Mouse (Mus musculus): Measurements from ENCODE around the gene Mfn2.

Gene Mfn2

DNA sequence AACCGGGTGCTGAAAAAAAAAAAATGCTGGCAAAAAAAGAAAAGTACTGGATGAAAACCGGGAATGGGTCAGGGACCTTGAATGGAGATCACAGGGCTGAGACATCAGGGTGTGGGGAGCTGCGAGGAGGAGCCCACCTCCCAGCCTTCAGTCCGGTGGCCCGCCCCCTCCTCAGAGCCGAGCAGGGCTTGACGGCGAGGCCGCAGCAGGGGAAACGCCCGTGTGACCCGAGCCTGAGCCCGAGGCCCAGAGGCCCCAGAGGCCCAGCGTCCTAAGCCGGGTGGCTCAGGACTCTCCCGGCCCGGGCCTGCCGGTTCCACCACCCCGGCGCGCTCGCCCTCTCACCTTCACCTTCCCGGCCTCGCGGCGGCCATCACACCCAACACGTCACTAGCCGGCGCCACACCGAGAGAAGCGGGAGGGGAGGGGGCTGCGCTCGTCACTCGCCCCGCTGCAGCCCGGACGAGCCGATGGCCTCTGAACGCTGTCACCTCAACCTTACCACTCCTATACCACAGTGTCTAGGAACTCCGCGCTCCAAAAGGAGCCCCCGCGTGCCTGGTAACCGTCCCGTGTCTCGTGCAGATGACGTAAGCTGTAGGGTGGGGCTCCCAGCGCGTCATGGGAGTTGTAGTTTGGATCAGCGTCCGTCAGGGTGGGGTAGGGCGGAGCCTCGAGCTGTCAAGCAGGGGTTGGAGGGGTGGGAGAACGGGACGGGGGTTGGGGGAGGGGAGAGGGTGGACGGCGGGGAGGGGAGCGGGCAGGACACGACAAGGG, at the start of gene Mfn2:
Mfn2 (minus strand) TSS at position 392 of the 777 bp plus-strand sequence.
- peak; percentile 92 to 95 for DNase-seq

DNA sequence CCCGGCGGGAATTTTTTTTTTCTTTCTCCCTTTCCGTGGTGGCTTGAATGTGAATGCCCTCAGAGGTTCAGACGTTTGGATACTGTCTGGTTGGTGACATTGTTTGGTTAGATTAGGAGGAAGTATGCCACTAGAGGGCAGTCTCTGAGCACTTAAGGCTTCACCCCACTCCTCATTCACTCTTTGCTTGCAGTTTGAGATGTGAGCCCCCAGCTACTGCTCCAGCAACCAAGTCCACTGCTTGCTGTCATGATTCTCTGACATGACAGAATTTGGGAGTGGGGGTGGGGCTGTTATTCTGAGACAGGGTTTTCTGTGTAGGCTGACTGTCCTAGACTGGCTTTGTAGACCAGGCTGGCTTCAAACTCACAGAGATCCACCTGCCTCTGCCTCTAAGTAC, 49.1 kb upstream of the Mfn2 start:
- DNase-seq: peak; percentile 66 to 74

DNA sequence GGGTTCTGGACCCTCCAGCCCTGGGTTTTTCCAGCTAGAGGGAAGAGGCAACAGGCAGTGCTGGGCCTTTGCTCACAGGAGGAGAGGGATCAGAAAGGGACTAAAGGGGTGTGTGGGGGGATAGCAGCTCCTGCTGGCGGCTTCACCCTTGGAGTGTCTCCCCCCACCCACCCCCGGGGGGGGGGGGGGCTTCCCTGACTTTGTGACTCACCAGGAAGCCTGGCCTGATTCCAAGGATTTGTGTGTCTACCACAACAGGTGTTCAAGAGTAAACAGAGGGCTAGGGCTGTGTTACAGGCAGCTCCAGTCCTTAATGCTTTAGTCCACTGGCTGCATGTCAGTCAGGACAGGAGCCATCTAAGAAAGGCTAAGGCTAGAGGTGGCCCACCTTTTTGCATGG, 43.0 kb upstream of the Mfn2 start:
- DNase-seq: peak in 1 of 2 experiments; percentile 24

DNA sequence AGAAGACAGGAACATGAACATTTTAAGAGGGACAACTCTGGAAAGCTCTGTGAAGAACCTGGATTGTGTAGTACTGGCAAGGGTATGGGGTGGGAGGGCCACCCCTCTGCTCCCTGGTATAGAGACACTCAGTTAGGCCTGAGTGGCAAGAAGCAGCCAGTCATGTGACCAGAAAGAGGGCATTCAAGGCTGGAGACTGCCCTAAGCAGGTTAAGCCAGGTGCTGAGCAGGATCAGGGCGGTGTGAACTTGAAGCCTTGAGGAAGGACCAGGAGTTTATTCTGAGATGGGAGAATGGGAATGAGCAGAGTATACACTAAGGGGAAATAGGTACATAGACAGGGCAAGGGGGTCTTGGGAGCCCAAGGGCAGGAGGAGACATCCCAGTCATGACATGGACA, 38.5 kb upstream of the Mfn2 start:
- DNase-seq: no peak

DNA sequence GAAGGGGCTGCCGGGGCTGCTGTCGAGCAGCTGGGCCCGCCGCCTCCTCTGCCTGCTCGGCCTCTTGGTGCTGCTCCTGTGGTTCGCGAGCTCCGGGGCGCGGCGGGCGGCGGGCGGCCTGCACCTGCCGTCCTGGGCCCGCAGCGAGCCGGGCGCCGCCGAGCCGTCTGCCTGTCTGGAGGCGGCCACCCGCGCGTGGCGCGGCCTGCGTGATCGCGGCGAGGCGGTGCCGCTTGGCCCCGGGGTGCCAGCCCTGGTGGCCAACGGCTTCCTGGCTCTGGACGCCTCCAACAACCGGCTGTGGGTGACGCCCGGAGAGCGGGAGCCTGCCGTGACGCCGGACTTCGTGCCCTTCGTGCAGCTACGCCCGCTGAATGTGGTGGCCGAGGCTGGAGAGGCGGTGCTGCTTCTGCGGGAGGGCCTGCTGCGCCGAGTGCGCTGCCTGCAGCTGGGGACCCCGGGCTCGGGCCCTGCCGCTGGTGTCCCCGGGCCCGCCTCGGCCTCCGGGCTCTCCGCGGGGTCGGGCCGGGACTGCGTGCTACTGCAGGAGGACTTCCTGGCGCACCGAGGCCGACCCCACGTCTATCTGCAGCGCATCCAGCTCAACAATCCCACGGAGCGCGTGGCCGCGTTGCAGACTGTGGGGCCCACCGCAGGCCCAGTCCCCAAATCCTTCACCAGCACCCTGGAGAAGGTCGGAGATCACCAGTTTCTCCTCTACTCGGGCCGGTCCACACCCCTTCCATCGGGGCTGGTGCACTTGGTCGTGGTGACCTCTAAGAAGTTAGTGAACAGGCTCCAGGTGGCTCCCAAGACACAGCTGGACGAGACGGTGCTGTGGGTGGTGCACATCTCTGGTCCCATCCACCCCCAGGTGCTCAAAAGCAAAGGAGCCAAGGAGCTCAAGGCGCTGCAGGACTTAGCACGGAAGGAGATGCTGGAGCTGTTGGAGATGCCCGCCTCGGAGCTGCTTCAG, 36.8 kb upstream of the Mfn2 start:
- DNase-seq: peak in 1 of 2 experiments; percentile 33

DNA sequence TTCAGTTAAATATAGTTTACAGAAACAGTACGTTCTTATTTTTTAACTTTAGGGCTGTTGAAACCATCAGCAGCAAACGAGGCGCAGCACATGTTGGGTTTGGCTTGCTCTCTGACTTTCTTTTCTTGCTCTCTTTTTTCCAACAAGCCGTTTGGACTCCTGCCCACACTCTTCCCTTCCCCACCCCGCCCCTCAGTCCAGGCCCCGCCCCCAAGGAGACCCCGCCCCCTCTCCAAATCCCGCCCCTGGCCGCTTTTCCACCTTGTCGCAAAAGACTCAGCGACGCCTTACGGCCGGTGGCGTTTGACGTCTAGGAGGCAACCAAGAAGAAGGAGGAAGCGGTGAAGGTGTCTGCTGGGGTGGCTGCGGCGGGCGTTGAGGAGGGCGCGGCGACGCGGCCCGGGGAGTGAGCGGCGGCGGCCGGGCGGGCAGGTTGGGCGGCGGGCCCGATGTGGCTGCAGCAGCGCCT, 36.1 kb upstream of the Mfn2 start, which contains the start of gene 2510039O18Rik:
2510039O18Rik (plus strand) TSS at position 320 of the 469 bp plus-strand sequence.
- DNase-seq: peak; percentile 88 to 91

DNA sequence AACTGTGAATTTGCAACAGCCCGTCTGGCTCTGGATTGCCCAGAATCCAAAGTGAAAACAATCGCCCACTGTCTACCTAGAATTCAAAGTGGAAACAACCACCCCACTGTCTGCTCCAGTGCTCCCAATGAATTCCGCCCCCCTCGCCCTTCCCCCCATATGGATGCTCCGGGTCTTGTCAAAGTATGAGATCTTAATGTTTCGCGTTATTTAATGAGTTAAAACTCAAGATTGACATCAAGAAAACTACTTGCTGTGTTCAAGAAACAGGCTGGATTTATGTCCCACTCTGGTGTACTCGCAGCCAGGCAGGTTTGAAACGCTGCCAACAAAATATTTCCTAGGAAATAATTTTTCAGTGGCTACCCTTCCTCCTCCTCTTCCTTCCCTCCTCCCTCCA, 35.6 kb upstream of the Mfn2 start:
- peak; percentile 37 to 41 for DNase-seq

DNA sequence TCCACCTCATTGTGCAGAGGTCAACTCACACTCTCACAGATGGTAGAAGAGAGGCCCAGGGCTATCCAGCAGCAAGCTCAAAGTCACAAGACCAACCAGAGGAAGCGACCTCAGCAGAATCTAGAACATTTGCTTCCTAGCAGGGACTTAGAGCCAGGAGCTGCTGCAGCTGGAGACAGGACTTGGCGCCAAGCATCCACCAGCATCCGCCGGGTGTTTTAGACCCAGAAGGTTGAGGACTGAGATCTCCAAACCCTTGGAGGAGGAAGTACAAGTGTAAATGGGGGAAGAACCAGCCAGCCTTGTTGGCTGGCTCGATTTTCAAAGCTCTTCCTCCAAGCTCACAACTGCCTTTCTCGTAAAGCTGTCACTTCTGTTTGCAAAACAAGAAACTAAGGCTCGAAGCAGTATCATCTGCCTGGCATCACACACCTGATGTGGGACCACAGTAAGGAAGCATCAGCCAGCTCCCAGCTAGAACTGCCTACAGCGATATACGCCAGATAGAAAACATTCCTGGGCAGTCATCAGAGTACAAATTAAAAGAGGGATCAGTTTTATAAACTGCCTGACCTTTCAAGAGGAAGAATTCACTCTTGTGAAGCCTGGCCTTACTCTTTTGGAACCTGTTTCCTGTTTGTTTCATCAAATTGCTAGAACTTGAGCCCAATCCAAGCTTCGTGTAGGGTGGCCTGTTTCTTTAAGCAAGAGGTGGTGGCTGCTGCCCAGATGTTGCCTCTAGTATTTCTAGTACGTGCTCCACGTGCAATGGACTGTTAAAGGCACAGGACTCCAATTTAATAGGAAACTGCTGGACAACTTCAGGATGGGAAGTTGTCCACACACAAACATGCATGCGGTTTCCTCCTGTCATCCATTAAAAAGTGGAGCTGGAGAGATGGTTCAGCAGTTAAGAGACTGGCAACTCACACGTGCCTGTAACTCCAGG, 33.9 kb upstream of the Mfn2 start:
- no peak for DNase-seq

DNA sequence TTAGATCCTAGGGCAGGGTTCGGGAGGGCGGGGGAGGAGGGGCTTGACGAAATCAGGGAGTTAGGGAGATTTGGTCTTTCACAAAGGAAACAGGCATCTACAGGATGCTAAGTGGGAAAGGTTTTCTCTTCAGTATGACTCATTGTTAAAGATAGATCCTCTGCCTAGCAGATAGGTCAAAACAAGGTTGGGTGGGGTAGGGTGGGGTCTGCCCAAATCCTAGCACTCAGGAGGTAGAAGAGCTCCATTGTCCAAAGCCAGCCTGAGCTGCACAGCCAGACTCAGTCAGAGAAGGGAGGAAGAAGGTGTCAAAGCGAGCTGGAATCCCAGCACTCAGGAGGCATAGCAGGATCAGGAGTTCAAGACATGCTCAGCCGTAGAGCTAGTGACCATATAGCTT, 33.0 kb upstream of the Mfn2 start:
- DNase-seq: no peak

DNA sequence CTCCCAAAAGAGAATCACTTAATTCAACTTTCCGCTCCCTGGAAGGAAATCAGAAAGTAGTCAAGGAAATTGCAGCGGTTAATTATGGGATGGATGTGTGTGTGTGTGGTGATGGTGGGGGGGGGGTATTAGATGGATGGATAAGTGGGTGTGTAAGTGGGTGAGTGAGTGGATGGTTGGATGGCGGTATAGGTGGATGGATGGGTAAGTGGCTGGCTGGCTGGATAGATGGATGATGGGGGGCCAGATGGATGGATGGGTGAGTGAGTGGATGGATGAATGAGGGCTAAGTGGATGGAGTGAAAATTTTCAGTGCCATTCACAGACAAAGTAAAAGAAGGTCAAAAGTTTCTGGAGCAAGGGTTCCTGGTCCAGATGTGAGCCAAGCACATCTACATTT, 32.5 kb upstream of the Mfn2 start:
- DNase-seq: no peak

DNA sequence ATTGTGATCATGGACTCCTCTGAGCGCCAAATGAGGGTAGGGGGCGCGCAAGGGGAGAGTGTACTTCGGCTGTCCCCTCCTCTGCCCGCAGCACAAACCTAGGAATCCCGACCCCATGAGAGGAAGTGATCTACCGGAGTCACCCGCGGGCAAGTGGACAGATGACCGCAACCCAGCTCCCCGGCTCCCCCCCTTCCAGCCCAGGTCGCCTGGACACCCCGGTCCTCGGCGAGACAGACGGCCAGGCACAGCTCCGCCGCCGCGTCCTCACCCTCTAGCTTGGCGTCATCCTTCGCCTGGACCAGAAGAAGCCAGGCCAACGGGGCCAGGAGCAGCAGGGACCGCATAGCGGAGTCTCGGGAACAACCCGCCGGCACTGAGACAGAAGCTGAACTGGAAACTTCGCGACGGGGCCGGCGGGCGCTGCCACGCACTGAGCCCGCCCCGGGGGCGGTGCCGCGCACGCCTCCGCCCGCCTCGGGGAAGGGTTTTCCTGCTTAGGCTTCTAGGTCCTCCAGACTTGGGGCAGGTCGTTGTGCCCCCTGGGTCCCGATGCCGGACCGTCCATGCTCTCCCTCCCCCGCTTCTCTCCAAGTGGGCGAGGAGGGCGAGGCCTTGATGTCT, 31.9 kb upstream of the Mfn2 start, which contains the start of gene Plod1:
Plod1 (minus strand) TSS at position 437 of the 624 bp plus-strand sequence.
- DNase-seq: peak; percentile 64 to 69

DNA sequence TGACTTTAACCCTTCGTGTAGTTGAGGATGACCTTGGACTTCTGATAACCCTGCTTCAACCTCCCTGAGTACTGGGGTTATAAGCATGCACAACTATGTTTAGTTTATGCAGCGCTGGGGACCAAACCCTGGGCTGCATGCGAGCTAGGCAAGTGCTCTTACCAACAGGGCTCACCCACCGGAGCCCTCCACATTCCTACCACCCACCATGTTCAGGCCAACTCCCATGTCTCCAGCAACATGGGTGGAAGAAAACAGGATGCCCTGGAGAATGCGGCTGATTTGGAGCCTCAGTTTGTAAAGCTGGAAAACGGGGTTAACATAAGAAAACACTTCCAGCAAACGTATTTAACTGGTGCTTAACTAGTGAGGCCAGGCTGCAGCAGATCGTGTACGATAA, 31.4 kb upstream of the Mfn2 start:
- no peak for DNase-seq

DNA sequence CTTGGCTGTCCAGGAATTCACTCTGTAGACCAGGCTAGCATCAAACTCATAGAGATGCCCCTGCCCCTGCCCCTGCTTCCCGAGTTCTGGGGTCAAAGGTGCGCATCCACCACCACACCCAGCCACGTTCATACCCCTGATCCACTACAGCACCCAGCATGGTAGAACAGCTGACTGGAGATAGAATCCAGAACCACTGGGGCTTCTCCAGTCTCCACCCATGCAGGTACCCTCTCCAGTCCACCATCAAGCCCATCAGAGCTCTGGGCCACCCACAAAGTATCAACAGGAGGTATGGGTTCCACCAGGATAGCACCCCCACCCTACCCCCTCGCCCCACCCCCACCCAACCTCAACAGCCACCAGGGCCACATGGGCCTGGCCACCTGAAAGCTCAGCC, 30.1 kb upstream of the Mfn2 start:
- no peak for DNase-seq

DNA sequence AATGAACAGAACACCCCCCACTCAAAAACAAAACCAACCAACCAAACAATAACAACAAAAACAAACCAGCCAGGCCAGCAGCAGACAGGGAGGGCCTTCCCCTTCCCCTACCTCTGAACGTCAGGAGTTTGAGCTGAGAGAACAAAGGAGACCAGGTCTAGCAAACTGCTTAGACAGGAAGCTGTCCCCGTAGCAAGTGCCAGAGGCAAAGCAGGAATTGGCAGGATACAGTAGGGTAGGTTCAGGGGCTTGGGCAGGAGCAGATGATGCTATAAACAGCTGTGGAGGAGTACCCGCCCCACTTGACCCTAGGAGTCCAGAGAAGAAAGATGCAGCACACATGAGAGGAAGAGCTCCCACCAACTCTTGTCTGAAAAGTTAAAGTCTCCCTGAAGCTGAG, 29.6 kb upstream of the Mfn2 start:
- DNase-seq: no peak

DNA sequence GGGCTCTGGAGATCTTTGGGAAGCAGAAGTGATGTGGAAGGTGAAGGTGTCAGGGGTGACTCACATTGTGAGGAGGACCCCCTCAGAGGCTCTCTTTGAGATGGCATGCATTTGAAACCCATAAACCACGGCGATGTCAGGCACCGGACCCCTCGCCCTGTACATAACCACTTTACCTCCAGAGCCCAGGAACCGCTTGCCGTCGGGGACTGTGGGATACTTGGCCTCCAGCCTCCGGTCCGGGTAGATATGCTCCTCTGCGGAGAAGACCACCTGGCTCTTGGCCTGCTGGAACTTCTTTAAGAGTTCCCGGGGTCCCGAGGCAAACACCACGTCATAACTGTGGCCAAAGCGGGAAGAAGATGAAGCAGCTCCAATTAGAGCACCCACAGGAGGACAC, 26.4 kb upstream of the Mfn2 start:
- DNase-seq: no peak

DNA sequence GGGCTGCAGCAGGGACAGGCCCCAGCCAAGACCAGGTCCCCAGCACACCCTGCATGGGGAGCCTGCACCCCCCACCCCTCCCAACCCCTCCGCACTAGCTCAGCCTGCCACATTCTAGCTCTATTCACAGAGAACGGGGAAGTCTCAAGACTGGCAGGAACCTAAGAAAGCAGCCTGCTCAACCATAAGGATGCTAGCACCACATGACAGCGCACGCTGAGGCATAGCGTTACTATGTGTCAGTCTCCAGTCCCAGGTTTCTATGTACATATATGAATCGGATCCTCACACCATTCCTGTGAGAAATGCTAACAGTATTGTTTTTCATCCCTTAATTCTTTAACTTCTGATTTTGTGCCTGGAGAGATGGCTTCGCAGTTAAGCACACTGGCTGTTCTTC, 24.0 kb upstream of the Mfn2 start:
- DNase-seq: no peak

DNA sequence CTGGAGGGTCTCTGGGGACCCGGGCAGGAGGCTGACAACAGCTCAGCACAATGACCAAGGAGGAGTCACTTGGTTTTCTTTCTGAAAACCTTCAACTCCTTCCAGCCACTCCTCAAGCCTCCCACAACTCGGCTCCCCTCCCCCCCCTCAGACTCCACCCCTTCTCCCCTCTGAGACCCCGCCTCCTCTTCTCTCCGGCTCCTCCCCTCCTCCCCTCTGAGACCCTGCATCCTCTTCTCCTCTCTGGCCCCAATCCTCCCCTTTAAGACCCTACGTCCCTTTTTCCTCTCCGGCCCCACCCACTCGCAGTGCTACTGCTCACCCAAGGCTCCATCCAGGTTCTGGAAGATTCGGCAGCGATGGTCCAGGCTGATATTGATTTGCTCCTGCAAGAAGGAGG, 23.6 kb upstream of the Mfn2 start:
- no peak for DNase-seq

DNA sequence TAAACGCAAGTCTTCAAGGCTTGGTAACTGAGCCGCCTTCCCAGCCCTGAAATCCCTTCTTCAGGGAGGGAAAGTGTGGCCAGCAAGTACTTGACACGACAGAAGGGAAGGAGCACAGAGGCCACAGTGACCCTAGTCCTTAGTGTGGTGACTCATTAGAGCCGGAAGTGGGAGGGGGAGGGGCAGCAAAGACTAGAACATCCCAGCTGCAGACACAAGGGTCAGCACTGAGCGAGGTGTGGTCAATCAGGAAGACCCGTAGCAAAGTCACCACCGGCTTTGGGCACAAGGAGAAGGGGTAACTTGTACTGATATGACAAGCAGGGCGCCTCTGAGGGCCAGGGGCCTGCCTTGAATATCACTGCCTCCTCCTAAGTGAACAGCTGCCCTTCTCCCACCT, 23.2 kb upstream of the Mfn2 start:
- no peak for DNase-seq

DNA sequence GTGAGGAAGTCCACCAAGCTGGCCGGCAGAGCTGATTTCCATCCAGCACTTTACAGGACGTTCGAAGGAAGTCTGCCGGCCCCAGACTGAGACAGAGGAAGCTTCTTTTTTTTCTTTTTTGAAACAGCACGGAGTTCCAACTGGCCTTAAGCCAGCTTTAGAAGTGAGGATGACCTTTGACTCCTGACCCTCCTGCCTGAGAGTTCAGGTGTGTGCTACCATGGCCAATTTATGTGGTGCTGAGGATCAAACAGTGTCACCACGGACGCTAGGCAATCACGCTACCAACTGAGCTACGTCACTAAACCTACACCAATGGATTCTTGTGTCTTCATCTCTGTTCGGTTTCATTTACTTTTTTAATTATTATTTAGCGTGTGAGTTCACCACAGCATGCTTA, 17.8 kb upstream of the Mfn2 start:
- DNase-seq: no peak

DNA sequence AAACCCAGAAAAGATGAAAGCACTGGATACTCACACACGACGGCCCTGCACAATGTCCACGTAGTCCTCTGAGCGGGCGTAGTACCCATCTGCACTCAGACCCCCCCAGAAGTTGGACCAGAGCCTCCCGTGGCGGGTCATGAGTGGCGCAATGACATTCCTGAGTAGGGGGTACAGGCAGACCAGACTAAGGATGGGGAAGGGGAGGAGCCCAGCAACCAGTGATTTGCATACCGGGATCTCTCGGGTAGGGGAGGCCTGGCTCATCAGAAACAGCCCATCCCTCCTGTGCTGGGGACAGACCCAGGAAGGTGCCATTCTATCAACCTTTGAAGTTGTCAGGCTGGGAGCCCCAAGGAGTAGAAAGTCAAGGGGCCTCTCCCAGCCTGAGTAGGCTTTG, 16.5 kb upstream of the Mfn2 start:
- DNase-seq: no peak

DNA sequence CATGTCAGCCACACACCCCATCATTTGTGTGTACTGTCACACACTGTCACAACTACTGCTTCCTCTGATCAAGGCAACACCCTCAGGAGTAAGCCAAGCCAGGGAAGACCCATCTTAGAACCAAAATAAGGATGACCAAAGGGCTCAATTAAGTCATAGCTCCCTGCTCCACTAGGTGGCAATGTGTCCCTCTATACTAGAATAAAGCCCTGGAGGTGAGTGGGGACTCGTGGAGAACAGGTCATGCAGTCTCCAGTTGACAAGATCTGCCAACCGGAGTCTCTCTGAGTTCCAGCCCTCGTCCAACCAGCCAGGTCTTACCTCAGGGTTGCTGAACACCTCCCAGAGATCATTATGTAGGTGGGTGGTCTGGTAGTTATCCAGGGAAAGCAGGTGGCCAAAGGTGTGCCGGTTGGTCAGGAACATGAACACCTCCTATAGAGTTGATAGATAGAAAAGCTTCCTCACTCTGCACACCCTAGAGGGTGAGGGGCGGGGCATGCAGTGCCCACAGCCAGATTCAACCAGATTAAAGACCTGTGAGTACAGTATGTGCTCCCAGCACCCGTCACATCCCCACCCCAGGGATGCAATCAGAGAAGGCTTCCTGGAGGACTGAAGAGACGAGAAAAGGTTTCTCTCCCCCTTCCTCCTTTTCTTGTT, 14.1 kb upstream of the Mfn2 start:
- DNase-seq: peak; percentile 62 to 76

Measured in cerebellum, postnatal 14 days (tissue).